Mouse (Mus musculus): ENCODE measurements at regions not wholly inside any gene's neighbourhood (a gene's known extent, or its start where the extent isn't known, plus 50 kb on each side); places are given as distances from the start of the nearest gene placed in this dataset.
"Not testable (repeated sequence)": the region's sequence is repeated elsewhere in the genome, so short reads cannot be mapped to it uniquely, and the experiment has no call there.

- DNase-seq (ENCODE audit: low spot score in 2 of 2) = no peak
- intact Hi-C loops (cut with DNase I) = loop anchor here (5.0 kb wide), 1 partner anchor 53 kb away; no protein-coding TSS in a partner anchor
These were observed 55.5 kb downstream of the Zfp281 start for GRCm38 (mm10) chr1:136680173-136680572.

DNA sequence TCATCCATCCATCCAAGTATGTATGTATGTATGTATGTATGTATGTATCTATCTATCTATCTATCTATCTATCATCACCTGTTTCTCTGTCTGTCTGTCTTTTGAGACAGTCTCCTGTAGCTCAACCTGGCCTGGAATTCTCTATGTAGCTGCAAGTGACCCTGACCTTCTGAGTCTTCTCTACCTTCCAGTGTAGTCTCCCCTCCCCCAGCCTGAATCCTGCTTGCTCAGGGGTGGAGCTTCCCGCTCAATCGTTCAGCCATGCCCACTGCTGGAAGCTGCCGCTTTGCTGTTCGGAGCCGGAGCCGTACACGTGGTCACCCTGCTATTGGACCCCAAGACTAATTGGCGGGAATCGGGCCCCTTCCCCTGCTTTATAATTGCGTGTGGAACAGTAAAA lies 57.6 kb downstream of the Zfp281 start:
- intact Hi-C loops (cut with DNase I) = loop anchor here (5.0 kb wide), 1 partner anchor 55 kb away; no protein-coding TSS in a partner anchor

DNA sequence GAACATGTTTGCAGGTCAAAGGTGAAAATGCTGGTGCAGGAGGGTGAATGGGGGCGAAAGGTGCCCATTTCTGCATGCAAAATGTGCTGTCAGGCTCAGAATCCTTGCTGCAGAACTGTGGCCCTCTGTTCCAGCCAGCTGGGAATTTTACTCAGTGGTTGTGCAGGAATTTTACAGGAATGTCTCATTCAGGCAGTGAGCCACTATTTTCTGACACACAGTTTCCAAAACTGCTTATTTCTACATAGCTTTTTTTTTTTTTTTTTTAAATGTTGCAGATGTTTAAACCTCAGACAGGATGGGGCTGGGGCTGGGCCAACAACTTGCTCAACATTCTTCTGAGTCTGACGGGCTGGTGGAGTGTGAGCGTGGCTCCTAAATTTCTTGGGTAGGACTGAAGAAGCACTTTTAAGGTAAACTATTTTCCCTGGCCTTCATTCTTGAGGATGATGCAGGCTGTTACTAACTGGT lies 58.4 kb downstream of the Zfp281 start:
- intact Hi-C loops (cut with DNase I) = loop anchor here (5.0 kb wide), 1 partner anchor 56 kb away; no protein-coding TSS in a partner anchor
- DNase-seq (ENCODE audit: low spot score in 2 of 2) = peak in 1 of 2 experiments; percentile 82

More for the DNA sequence above, 57.6 kb downstream of the Zfp281 start:
- DNase-seq (ENCODE audit: low spot score in 2 of 2) = not testable (repeated sequence)

DNA sequence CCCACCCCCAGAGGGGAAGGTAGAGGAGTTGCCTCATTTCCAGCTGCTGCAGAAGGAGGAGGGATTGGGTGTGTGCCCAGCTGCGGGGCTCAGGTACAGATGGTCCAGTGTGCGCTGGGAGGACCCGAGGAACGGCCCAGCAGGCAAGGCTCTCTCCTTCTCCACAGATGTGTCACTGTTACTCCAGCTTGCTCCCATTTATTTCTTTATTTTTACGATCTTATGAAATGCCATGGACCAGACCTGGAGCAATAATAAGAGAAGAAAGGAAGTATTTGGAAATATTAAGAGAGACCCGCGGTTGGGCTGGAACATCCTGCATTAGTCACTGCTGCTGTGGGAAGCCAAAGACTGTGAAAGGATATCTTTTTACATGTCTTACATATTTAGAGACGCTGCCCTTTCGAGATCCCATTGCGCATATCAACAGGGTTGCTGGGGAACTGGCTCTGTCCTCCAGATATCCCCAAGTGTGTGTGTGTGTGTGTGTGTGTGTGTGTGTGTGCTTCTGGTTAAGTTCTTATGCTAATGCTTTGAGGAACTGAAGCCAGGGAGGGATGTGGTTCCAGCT lies 58.9 kb downstream of the Zfp281 start:
- intact Hi-C loops (cut with DNase I) = loop anchor here (2.0 to 5.0 kb wide), 2 partner anchors 23 to 56 kb away; no protein-coding TSS in a partner anchor
- peak in 1 of 2 experiments; percentile 50 for DNase-seq (ENCODE audit: low spot score in 2 of 2)

DNA sequence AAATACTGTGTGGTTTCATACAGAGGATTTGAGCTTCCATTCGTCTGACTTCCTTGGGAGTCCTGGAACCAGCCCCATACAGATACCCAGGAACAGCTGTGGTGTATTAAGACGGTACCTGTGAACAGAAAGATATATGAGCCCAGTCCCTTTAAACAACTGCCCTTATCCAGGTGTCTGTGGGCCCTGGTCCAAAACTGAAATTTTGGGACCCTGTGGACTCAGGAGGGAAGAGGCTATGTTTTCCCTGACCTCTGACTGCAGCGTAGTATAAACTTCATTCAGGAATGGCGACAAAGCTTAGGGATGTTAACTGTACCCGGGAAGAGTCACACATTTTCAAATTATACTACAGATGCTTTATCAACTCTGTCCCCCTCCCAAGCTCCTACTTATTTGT lies 59.8 kb downstream of the Zfp281 start:
- DNase-seq (ENCODE audit: low spot score in 2 of 2) = no peak
- intact Hi-C loops (cut with DNase I) = loop anchor here (2.0 to 5.0 kb wide), 2 partner anchors 22 to 57 kb away; no protein-coding TSS in a partner anchor

GRCm38 (mm10) chr1:136685191-136686060 lies 60.7 kb downstream of the Zfp281 start:
- peak in 1 of 2 experiments; percentile 60 for DNase-seq (ENCODE audit: low spot score in 2 of 2)
- intact Hi-C loops (cut with DNase I) = loop anchor here (2.0 kb wide), 1 partner anchor 21 kb away; no protein-coding TSS in a partner anchor

DNA sequence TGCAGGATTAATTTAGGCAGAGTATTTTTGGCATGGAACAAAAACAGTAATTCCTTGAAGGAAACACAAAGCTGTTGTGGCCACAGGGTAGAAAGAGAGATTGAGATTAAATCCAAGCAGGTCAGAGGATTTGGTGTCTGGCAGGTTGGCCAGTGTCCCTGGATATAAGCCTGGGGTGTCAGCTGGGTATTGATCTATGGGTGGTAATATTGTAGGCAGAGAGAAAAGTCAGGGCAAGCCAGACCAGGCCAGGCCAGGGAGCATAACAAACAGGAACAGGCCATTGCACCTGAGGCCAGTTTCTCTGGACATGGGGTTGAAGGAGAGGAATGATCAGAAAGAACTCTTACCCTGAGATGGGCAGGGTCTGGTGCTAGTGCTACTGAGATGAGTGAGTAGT lies 61.8 kb downstream of the Zfp281 start:
- intact Hi-C loops (cut with DNase I) = no loop called here
- DNase-seq (ENCODE audit: low spot score in 2 of 2) = no peak

GRCm38 (mm10) chr1:136690068-136690467 lies 65.4 kb downstream of the Zfp281 start:
- intact Hi-C loops (cut with DNase I) = no loop called here
- DNase-seq (ENCODE audit: low spot score in 2 of 2) = no peak

GRCm38 (mm10) chr1:136693421-136693820 lies 68.7 kb downstream of the Zfp281 start:
- no peak for DNase-seq (ENCODE audit: low spot score in 2 of 2)
- intact Hi-C loops (cut with DNase I) = no loop called here

DNA sequence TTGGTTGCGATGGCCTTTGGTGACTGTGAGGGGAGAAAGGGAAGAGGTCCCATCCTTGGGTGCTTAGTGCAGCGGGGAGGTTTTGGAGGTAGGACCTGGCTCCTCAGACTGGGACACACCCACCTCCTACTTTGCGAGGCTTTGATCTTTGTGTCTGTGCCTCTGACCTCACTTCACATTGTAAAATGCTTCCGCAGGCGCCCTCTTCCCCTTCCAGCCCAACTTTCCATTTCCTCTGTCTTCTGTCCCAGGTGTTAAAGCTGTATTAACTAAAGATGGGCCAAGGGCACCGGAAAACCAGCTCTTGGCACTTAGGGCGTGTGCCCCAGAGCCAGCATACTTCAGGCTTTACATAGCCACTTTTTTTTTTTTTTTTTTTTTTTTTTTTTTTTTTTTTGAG lies 70.3 kb downstream of the Zfp281 start:
- intact Hi-C loops (cut with DNase I) = no loop called here
- no peak for DNase-seq (ENCODE audit: low spot score in 2 of 2)

DNA sequence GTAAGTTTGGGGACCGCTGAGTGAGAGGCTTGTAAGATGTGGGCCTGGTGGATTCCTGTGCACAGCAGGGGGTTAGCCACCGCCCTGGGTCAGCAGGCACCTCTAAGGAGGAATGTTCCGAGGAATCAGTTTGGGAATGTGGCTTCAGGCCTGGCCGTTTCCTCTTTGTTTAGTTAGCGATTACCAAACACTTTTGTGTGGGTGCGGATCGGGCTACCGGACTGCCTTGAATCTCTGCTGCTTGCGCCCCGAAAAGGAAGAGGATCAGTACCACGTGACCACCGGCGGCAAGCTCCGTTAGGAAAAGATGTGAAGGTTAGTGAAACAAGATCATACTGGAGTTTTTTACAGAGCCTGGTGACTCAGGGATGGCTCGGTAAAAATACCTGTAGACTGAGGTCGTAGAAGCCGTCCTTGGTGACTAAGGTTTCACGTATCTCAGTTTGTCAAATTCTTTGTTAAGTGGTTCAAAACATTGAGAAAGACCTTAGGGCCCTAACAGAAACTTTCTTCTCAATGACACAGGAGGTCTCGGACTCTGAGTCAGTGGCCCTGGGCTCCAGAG lies 71.5 kb downstream of the Zfp281 start:
- intact Hi-C loops (cut with DNase I) = no loop called here

DNA sequence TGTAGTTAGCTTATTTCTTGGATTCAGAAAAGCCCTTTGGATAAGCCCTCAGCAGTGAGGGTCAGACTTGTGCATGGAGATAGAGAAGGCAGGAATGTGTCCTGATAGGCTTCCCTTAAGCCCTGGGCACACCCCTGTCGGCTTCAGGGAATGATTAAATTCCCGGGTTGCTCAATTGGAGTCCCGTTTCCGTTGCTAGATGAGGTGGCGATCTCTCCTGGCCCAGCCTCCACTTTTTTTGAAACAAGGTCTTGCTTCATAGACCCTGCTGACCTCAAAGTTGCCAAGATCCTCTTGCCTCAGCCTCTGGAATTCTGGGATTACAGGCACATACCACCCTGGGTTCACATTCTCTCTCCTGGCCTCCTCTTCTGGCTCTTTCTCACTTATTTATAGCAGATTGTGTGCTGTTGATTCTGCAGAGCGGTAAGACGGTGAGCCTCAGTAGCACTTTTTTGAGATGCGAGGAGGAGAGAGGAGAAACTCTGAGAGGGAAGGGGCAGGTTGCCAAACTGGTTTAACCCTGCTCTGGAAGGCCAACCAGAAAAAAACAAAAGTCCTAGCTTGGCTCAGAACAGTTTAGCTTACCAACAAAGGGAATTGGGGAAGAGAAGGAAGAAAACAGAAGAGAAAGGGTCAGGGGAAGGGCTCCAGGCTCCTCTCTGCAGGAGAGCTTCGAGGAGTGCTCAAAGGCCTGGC lies 73.9 kb downstream of the Zfp281 start:
- no peak for DNase-seq (ENCODE audit: low spot score in 2 of 2)
- intact Hi-C loops (cut with DNase I) = no loop called here

More for the DNA sequence above, 71.5 kb downstream of the Zfp281 start:
- no peak for DNase-seq (ENCODE audit: low spot score in 2 of 2)

- intact Hi-C loops (cut with DNase I) = no loop called here
- DNase-seq (ENCODE audit: low spot score in 2 of 2) = no peak
These were observed 74.4 kb downstream of the Zfp281 start for GRCm38 (mm10) chr1:136699153-136699524.

DNA sequence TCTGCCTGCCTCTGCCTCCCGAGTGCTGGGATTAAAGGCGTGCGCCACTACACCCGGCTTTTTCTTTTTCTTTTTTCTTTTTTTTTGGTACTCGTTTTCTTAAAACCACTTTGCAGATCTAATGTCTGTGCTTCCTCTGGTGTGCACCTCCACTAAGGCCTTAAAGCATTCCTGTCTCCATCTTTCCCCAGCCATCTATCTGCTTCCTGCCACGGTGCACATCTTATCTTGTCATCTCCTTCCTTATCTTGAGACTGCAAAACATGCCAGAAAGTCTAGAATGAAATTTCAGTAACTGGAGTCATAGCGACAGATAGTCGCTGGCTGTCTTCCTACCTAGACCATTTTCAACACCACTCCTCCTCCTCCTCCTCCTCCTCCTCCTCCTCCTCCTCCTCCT lies 74.9 kb downstream of the Zfp281 start:
- intact Hi-C loops (cut with DNase I) = no loop called here
- DNase-seq (ENCODE audit: low spot score in 2 of 2) = no peak

DNA sequence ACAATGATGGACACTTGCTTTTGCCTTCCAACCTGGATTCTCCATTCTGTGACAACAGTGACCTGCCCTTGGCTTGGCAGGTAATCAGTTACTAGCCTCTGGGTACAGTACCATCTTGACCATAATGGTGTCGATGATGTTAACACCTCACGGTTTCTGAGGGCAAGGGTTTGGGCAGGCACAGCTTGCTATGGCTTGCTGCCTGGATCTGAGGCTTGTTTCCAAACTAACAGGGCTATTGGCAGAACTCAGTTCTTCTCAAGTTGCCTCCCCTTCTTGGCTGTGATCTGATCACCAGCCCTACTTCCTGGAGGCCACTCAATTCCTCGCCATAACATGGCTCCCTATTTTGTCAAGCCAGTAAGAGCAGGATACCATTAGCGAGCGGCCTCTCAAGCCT lies 79.4 kb downstream of the Zfp281 start:
- no peak for DNase-seq (ENCODE audit: low spot score in 2 of 2)
- intact Hi-C loops (cut with DNase I) = no loop called here

- intact Hi-C loops (cut with DNase I) = loop anchor here (2.0 kb wide), 1 partner anchor 22 kb away; no protein-coding TSS in a partner anchor
- DNase-seq (ENCODE audit: low spot score in 2 of 2) = peak in 1 of 2 experiments; percentile 81
These were observed 81.8 kb downstream of the Zfp281 start for GRCm38 (mm10) chr1:136706509-136706908.

- DNase-seq (ENCODE audit: low spot score in 2 of 2) = peak in 1 of 2 experiments; percentile 42
- intact Hi-C loops (cut with DNase I) = loop anchor here (2.0 kb wide), 1 partner anchor 23 kb away; no protein-coding TSS in a partner anchor
These were observed 82.7 kb downstream of the Zfp281 start for GRCm38 (mm10) chr1:136707394-136707793.

DNA sequence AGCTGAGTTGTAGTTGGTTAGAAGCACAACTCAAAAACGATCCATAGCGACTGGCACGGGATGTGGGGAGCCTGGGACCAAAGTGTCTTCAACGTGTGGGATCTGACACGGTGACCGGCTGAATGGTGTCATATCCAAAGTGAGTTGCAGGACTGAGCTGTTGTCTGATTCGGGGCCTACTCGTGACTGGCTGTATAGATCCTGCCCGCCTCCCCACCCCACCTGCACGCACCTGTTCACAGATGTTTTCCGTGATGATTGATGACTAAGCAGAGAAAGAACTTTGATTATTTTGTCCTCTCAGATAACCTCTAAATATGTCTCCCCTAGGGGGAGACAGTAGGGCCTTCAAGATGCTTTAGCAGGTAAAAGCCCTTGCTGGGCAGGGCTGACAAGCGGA lies 83.2 kb downstream of the Zfp281 start:
- intact Hi-C loops (cut with DNase I) = loop anchor here (2.0 kb wide), 1 partner anchor 23 kb away; no protein-coding TSS in a partner anchor
- no peak for DNase-seq (ENCODE audit: low spot score in 2 of 2)

DNA sequence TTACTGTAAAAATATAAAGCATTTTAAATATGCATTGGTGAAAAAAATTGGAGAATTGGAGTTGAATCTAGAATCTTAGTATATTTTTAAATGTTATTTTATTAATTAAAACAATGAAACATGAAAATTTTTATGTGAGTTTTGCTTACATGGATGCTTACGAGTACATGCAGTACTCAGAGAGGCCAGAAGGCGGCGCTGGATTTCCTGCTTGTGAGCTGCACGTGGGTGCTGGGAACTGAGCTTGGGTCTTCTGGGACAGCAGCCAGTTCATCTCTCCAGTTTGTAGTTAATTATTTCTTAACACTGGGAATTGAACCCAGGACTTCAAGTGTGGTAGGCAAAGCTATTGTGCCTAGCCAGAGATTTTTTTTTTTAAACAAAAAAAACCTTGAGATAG lies 85.5 kb downstream of the Zfp281 start:
- no peak for DNase-seq (ENCODE audit: low spot score in 2 of 2)
- intact Hi-C loops (cut with DNase I) = loop anchor here (5.0 kb wide), 1 partner anchor 43 kb away; no protein-coding TSS in a partner anchor
